Mouse (Mus musculus): Measurements from ENCODE around the gene Sowahb. TPM values are rescaled to one million over a fixed set of nuclear protein-coding genes. Genes with fewer than 3 reads are reported as not detected.
A peak's percentile ranks its signal among the peaks of the same experiment; 100 is the strongest.

The Sowahb gene
- polyA plus RNA-seq, 1 experiment from 2014 or later, result 2.0 TPM

DNA sequence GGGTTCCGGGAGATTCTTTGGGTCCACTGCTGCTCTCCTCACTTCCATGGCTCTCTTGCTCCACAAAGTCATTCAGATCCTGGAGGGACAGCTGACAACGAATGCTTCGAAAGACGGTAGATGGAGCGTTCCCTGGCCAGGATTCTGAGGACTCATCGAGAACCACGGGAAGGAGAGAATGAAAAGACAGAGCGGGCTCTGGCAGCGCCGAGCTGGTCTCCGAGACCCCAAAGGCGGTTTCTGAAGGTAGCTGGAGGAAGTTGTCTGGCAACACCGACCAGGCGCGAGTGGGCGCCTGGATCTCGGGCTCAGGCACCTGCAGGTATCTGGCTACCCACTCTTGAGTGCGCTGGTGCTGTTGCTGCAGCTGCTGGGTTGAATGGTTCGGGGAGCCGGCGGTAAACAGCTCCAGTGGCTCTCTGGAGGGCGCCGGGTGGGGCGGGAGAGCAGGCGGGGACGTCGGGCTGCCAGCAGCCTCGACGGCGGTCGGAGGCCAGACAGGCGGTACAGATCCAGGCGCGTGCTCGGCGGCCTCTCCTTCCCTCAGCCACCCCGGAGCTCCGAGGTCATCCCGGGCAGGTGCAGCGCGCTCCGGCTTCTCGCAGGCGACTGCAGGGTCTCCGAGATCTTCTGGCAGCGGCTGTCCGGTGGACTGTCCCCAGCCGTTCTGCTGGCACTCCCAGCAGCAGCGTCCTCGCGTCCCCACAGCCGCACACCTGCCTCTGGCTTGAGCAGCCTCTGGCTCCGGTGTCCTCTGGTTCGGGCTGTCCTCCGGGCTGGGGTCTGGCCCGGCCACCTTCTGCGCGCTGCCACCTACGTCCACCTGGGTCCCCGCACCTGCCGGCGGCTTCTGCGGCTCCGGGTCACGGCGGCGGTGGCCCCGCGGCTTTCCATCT, 886 bp downstream of the Sowahb start:
- WGBS, result 4% methylated on average over 68 of the region's 69 CpGs
- peak overlapping the region; percentile 64 for H3K9ac ChIP-seq (ENCODE audit: low read length)
- peak overlapping the region; percentile 66 for H3K4me2 ChIP-seq (ENCODE audit: low read depth, low read length)
- peaks cover 31% of the 10 kb centered on the region for H3K27me3 ChIP-seq (ENCODE audit: control insufficient read depth, insufficient read depth, low read length)
- peaks cover 15% of the 10 kb centered on the region for H3K4me1 ChIP-seq (ENCODE audit: control insufficient read depth, insufficient read depth, low read length)
- ATAC-seq (ENCODE audit: insufficient read depth, low FRiP score), result no peak
- peak overlapping the region; percentile 49; the same call in 1 of the 2 replicates for H3K27ac ChIP-seq (ENCODE audit: low read length)
- H3K4me3 ChIP-seq (replicated peaks; ENCODE audit: low read length), result peak overlapping the region; percentile 62
- no peaks in the 10 kb centered on the region for H3K9me3 ChIP-seq (replicated peaks; ENCODE audit: control insufficient read depth, low read length)
- no peaks in the 10 kb centered on the region for H3K36me3 ChIP-seq (ENCODE audit: control insufficient read depth, insufficient read depth, low read length)

DNA sequence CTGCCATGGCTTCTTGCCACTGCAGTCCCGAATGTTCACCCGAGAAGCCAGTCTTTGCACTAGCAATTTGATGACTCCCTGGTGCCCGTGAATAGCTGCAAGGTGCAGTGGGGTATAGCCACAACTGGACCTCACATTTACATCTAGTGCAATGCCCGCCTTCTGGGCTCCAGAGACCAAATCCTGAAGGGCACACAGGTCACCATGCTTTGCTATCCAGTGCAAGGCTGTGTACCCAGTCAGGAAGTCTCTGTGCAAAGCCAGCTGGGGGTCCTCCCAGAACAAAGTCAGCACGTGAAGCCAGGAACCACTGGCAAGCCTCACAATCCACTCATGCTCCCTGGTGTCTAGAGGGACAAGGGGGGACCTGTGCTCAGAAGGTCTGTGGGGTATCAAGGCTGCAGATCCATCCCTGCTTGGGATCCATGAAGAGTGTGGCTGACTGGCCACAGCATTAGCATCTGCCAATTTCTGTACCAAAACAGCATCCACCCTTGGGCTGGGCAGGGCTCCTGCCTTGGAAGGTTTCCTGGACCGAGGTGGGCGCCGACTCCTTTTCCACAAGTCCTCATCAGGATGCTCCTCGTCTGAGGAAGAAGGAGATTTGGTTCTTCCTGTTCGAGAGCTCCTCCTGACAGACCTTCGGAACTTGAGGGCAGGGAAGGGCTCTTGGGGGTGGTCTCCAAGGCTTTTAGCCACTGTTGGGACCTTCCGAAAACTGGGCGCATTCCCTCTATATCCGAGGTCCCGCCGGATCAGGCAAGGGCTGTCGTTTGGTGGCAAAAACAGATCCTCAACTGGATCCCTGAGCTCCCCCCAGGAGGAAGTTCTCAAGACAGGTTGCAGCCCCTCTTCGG, 1.8 kb downstream of the Sowahb start:
- H3K27me3 ChIP-seq (ENCODE audit: control insufficient read depth, insufficient read depth, low read length), result peaks cover 31% of the 10 kb centered on the region

DNA sequence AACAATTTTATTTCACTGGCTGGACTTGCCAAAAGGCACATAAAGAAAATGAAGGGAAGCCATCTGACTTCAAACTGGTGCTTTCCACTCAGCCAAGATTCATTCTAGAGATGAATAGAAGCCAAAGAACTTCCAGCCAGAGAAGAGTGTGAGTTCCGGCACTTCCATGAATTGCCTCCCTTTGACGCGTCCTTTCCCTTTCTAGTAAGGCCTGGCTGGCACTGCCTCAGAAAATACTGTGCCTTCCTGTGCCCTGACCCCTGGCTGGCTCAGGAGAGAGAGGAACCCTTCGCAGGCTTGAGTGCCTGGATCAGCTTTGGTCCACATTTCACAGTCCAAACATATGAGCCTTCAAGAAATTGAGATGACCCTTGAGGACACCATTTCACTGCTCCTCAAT, 2.8 kb downstream of the Sowahb start:
- ATAC-seq (ENCODE audit: insufficient read depth, low FRiP score), result no peak
- Histone ChIP-seq H3K9ac (ENCODE audit: low read length) (no peak overlapping the region), H3K4me2 (ENCODE audit: low read depth, low read length) (no peak overlapping the region), H3K4me3 (replicated peaks; ENCODE audit: low read length) (no peak overlapping the region), H3K36me3 (ENCODE audit: control insufficient read depth, insufficient read depth, low read length) (no peaks in the 10 kb centered on the region), H3K27me3 (ENCODE audit: control insufficient read depth, insufficient read depth, low read length) (peaks cover 26% of the 10 kb centered on the region), H3K4me1 (ENCODE audit: control insufficient read depth, insufficient read depth, low read length) (peaks cover 19% of the 10 kb centered on the region), H3K9me3 (replicated peaks; ENCODE audit: control insufficient read depth, low read length) (no peaks in the 10 kb centered on the region), H3K27ac (ENCODE audit: low read length) (no peak overlapping the region)
- 69% methylated on average over 4 of the region's 4 CpGs for WGBS

More for the DNA sequence above, 1.8 kb downstream of the Sowahb start:
- Histone ChIP-seq H3K4me1 (ENCODE audit: control insufficient read depth, insufficient read depth, low read length) (peaks cover 15% of the 10 kb centered on the region), H3K4me2 (ENCODE audit: low read depth, low read length) (peak overlapping the region; percentile 66), H3K27ac (ENCODE audit: low read length) (no peak overlapping the region), H3K36me3 (ENCODE audit: control insufficient read depth, insufficient read depth, low read length) (no peaks in the 10 kb centered on the region), H3K9me3 (replicated peaks; ENCODE audit: control insufficient read depth, low read length) (no peaks in the 10 kb centered on the region), H3K4me3 (replicated peaks; ENCODE audit: low read length) (peak overlapping the region; percentile 62), H3K9ac (ENCODE audit: low read length) (no peak overlapping the region)
- 51% methylated on average over 18 of the region's 18 CpGs for WGBS
- no peak for ATAC-seq (ENCODE audit: insufficient read depth, low FRiP score)

DNA sequence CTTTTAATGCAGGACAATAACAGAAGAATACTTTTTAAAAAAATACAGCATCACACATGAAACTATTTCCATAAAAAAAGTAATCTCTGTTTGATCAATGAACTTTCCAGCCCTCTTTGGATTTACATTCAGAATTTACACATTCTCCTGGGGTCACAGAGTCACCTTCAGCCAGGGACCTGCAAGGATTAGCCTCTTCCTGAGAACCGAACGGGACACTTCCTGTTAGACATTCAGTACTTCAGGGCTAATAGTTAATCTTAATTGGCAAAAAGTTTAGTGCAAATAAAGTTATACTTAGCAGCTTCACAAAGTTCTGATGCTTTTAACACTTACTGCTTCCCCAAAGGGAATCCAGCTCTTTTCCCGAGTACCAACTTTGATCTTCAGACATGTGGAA, 3.5 kb downstream of the Sowahb start:
- ATAC-seq (ENCODE audit: insufficient read depth, low FRiP score), result no peak
- Histone ChIP-seq H3K27ac (ENCODE audit: low read length) (no peak overlapping the region), H3K4me3 (replicated peaks; ENCODE audit: low read length) (no peak overlapping the region), H3K4me1 (ENCODE audit: control insufficient read depth, insufficient read depth, low read length) (peaks cover 19% of the 10 kb centered on the region), H3K9ac (ENCODE audit: low read length) (no peak overlapping the region), H3K4me2 (ENCODE audit: low read depth, low read length) (no peak overlapping the region), H3K9me3 (replicated peaks; ENCODE audit: control insufficient read depth, low read length) (no peaks in the 10 kb centered on the region), H3K36me3 (ENCODE audit: control insufficient read depth, insufficient read depth, low read length) (no peaks in the 10 kb centered on the region), H3K27me3 (ENCODE audit: control insufficient read depth, insufficient read depth, low read length) (peaks cover 24% of the 10 kb centered on the region)
- 45% methylated on average over 3 of the region's 3 CpGs for WGBS

DNA sequence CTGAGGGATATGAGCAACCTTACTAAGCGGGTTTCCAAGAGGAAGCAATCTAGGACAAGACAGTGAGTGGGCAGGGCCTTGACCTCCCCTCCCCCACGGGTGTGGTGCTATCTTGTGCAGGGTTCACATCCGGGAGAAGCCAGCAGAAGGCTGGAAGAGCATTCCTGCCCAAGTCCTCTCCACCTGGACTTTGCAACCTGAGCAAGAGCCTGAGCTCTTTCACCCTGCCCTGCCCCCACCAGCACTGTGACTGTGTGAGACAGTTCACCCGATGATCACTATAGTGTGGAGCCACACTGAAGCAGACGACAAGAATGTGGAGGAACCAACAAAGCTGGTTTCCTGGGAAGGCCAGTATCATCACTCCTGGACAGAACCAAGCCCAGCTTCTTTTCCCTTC, 4.7 kb downstream of the Sowahb start:
- H3K9me3 ChIP-seq (replicated peaks; ENCODE audit: control insufficient read depth, low read length), result no peaks in the 10 kb centered on the region
- no peak overlapping the region for H3K4me3 ChIP-seq (replicated peaks; ENCODE audit: low read length)
- no peak overlapping the region for H3K4me2 ChIP-seq (ENCODE audit: low read depth, low read length)
- H3K27me3 ChIP-seq (ENCODE audit: control insufficient read depth, insufficient read depth, low read length), result peaks cover 18% of the 10 kb centered on the region
- H3K4me1 ChIP-seq (ENCODE audit: control insufficient read depth, insufficient read depth, low read length), result peaks cover 13% of the 10 kb centered on the region
- no peak for ATAC-seq (ENCODE audit: insufficient read depth, low FRiP score)
- no peak overlapping the region for H3K27ac ChIP-seq (ENCODE audit: low read length)
- whole genome bisulfite sequencing, result 40% methylated on average over 5 of the region's 5 CpGs
- H3K36me3 ChIP-seq (ENCODE audit: control insufficient read depth, insufficient read depth, low read length), result no peaks in the 10 kb centered on the region
- no peak overlapping the region for H3K9ac ChIP-seq (ENCODE audit: low read length)

DNA sequence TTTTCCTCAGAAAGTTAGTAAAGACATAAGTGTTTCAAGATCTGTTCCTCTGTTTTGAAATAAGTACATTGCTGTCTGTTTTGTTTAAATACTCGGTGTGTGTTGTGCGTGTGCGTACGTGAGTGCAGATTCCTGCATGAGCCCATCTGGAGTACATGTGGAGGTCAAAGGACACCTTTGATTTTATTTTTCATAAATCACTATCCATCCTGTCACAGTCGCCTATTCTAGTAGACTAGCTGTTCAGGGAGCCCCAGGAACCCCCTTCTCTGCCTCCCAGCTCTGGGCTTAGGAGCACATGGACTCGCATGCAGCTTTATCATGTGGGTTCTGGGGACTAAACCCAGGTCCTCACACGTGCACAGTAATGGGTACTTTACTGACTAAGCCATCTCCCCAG, 8.6 kb downstream of the Sowahb start:
- Histone ChIP-seq H3K4me2 (ENCODE audit: low read depth, low read length) (no peak overlapping the region), H3K4me3 (replicated peaks; ENCODE audit: low read length) (no peak overlapping the region), H3K36me3 (ENCODE audit: control insufficient read depth, insufficient read depth, low read length) (no peaks in the 10 kb centered on the region), H3K9ac (ENCODE audit: low read length) (no peak overlapping the region), H3K27me3 (ENCODE audit: control insufficient read depth, insufficient read depth, low read length) (no peaks in the 10 kb centered on the region), H3K9me3 (replicated peaks; ENCODE audit: control insufficient read depth, low read length) (no peaks in the 10 kb centered on the region), H3K27ac (ENCODE audit: low read length) (no peak overlapping the region), H3K4me1 (ENCODE audit: control insufficient read depth, insufficient read depth, low read length) (peaks cover 3% of the 10 kb centered on the region; the same call in 1 of the 2 replicates)
- 57% methylated on average over 7 of the region's 7 CpGs for WGBS
- no peak for ATAC-seq (ENCODE audit: insufficient read depth, low FRiP score)

DNA sequence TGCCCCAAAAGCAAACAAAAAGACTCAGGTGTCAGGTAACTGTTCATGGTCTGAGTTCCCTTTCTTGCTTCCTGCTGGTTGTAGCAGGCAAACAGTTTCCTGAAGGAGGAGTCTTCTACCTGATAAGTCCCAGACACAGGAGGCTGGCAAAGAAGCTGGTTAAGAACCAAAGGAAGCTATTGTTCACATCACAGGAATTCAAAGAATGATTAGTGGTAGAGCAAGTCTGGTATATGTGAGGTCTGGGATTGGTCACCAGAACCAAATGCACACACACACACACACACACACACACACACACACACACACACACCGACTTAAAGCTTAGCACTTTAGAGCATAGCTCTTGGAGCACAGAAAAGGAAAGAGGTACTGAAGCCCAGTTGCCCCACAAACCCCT, 9.5 kb downstream of the Sowahb start:
- Histone ChIP-seq H3K9ac (ENCODE audit: low read length) (no peak overlapping the region), H3K4me1 (ENCODE audit: control insufficient read depth, insufficient read depth, low read length) (peaks cover 3% of the 10 kb centered on the region; the same call in 1 of the 2 replicates), H3K27me3 (ENCODE audit: control insufficient read depth, insufficient read depth, low read length) (no peaks in the 10 kb centered on the region), H3K9me3 (replicated peaks; ENCODE audit: control insufficient read depth, low read length) (no peaks in the 10 kb centered on the region), H3K4me3 (replicated peaks; ENCODE audit: low read length) (no peak overlapping the region), H3K27ac (ENCODE audit: low read length) (peak overlapping the region; percentile 19; the same call in 1 of the 2 replicates), H3K36me3 (ENCODE audit: control insufficient read depth, insufficient read depth, low read length) (no peaks in the 10 kb centered on the region), H3K4me2 (ENCODE audit: low read depth, low read length) (no peak overlapping the region)
- ATAC-seq (ENCODE audit: insufficient read depth, low FRiP score), result peak; percentile 80; the same call in 1 of the 2 replicates
- 44% methylated on average over 1 of the region's 1 CpGs for WGBS

DNA sequence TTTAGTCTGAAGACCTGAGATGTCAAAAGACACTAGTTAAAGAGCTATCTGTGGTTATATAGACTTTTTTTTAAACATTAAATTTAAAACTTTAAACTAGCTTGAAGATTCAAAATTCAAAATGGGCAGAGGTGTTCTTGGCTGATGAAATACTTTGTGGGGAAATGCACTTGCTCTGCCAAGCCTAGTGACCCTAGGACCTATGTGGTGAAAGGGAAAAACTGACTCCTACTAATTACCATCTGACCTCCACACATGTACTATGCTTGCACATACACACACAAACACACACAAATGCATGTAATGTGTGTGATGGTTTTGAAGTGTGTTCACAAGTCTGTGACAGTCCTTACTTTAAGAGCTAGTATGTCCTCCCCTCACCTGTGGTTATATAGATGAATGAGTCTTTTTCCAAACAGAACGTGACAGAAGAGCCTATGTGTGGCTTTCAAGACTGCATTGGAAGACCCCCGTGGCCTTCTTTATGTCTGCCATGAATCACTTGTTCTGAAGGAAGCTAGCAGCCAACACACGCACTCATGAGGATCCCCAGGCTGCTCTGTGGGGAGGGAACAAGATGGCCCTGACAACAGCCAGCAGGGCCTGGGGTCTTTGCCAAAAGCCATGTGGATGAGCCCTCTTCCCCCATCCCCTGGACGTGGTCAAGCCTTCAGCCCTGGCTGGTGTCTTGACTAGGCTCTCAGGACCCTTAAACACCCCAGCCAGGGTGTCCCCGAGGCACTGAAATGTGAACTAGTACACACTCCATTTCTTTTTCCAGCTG, 11.5 kb downstream of the Sowahb start:
- no peak overlapping the region for H3K4me3 ChIP-seq (replicated peaks; ENCODE audit: low read length)
- H3K4me1 ChIP-seq (ENCODE audit: control insufficient read depth, insufficient read depth, low read length), result peaks cover 3% of the 10 kb centered on the region; the same call in 1 of the 2 replicates
- no peak overlapping the region for H3K9ac ChIP-seq (ENCODE audit: low read length)
- H3K9me3 ChIP-seq (replicated peaks; ENCODE audit: control insufficient read depth, low read length), result no peaks in the 10 kb centered on the region
- no peak overlapping the region for H3K4me2 ChIP-seq (ENCODE audit: low read depth, low read length)
- ATAC-seq (ENCODE audit: insufficient read depth, low FRiP score), result no peak
- no peaks in the 10 kb centered on the region for H3K36me3 ChIP-seq (ENCODE audit: control insufficient read depth, insufficient read depth, low read length)
- H3K27me3 ChIP-seq (ENCODE audit: control insufficient read depth, insufficient read depth, low read length), result no peaks in the 10 kb centered on the region
- WGBS, result 67% methylated on average over 5 of the region's 5 CpGs
- H3K27ac ChIP-seq (ENCODE audit: low read length), result no peak overlapping the region

Measured in stomach, embryonic 16.5 days (tissue).